Mouse (Mus musculus): Measurements from ENCODE around the gene Actr2. TPM values are rescaled to one million over a fixed set of nuclear protein-coding genes. Genes with fewer than 3 reads are reported as not detected.
"Not testable (repeated sequence)": the region's sequence is repeated elsewhere in the genome, so short reads cannot be mapped to it uniquely, and the experiment has no call there.

Actr2 gene
- 56.0 and 61.5 TPM in 2 replicates for polyA plus RNA-seq (2014; fragmentation: Nextera tagmentation; extraction: Ambion mirVana)

DNA sequence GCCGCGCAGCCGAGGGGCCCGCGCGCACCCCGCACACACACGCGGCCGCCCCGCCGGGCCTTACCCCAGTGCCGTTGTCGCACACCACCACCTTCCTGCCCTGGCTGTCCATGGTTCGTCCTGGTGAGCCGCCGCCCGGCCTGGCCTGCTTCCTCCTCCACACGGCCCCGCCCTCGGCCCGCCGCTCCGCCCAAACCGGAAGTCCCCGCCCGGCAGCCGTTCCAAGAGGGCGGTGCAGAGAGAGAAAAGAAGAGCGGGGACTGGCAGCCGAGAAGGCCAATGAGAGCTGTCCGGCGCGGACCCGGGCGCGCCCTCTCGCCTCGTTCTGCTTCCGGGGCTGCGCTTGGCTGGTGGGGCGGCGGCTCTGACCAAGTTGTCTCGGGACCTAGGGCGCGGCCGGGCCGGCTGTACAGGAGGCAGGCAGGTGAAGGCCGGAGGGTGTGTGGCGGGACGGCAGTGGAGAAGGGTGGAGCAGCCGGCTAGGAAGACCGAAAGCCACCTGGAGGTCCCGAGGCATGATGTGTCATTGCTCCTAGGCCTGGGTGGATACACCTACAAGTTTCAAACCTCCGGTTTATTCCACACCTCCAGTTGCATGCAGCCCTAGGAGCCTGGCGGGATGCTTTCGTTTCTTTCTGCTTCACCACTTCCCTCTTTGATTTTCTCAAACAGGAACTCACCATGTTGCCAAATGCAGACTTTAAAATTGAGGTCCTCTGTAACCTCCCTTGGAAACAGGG, at the start of gene Actr2:
TSS of gene Actr2 (minus strand) at position 173 of the 740 bp plus-strand sequence.
- peak within 1 kb of the TSS; percentile 90 for H3K4me3 ChIP-seq (ENCODE audit: low read depth, low read length)
- 0% methylated on average over 34 of the region's 57 CpGs for WGBS (ENCODE audit: insufficient replicate concordance)
- ATAC-seq (replicated peaks; ENCODE audit: insufficient number of reproducible peaks, low FRiP score, low TSS enrichment) = peak; percentile 98
- no peaks in the 10 kb centered on the region for H3K27me3 ChIP-seq (ENCODE audit: control insufficient read depth, insufficient read depth, low read length)
- H3K27ac ChIP-seq (ENCODE audit: low read depth, low read length) = peak within 1 kb of the TSS; percentile 95
- H3K4me1 ChIP-seq (ENCODE audit: control insufficient read depth, insufficient read depth, low read length) = peaks cover 5% of the 10 kb centered on the region; the same call in 1 of the 2 replicates
- peak within 1 kb of the TSS; percentile 87 for H3K9ac ChIP-seq (ENCODE audit: low read depth, low read length)
- no peaks in the 10 kb centered on the region for H3K9me3 ChIP-seq (replicated peaks; ENCODE audit: control insufficient read depth, low read length)
- no peaks in the 10 kb centered on the region for H3K36me3 ChIP-seq (ENCODE audit: control insufficient read depth, insufficient read depth, low read length)
- H3K4me2 ChIP-seq = peak within 1 kb of the TSS; percentile 80

- no peak overlapping the region for H3K9ac ChIP-seq (ENCODE audit: low read depth, low read length)
- H3K27me3 ChIP-seq (ENCODE audit: control insufficient read depth, insufficient read depth, low read length) = no peaks in the 10 kb centered on the region
- no peak overlapping the region for H3K4me3 ChIP-seq (ENCODE audit: low read depth, low read length)
- H3K4me2 ChIP-seq = no peak overlapping the region
- no peaks in the 10 kb centered on the region for H3K36me3 ChIP-seq (ENCODE audit: control insufficient read depth, insufficient read depth, low read length)
- no peaks in the 10 kb centered on the region for H3K4me1 ChIP-seq (ENCODE audit: control insufficient read depth, insufficient read depth, low read length)
- H3K27ac ChIP-seq (ENCODE audit: low read depth, low read length) = no peak overlapping the region
- no peak for ATAC-seq (replicated peaks; ENCODE audit: insufficient number of reproducible peaks, low FRiP score, low TSS enrichment)
- no peaks in the 10 kb centered on the region for H3K9me3 ChIP-seq (replicated peaks; ENCODE audit: control insufficient read depth, low read length)
These were observed 46.2 kb upstream of the Actr2 start for GRCm38 (mm10) chr11:20158879-20159278.

DNA sequence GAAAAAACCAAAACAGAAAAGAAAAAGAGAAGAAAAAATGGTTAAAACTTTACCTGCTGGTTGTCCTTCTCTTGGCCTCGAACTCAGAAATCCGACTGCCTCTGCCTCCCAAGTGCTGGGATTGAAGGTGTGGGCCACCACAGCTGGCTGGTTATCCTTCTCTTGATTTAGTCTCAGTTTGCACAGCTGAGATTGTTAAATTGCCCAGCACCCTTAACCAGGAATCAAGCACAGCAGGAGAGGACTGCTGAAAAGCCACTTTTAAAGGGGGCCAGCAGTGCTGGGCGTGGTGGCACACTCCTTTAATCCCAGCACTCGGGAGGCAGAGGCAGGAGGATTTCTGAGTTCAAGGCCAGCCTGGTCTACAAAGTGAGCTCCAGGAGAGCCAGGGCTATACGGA, 40.8 kb upstream of the Actr2 start:
- H3K4me1 ChIP-seq (ENCODE audit: control insufficient read depth, insufficient read depth, low read length); H3K4me2 ChIP-seq; H3K27me3 ChIP-seq (ENCODE audit: control insufficient read depth, insufficient read depth, low read length); H3K27ac ChIP-seq (ENCODE audit: low read depth, low read length); H3K9me3 ChIP-seq (replicated peaks; ENCODE audit: control insufficient read depth, low read length); H3K36me3 ChIP-seq (ENCODE audit: control insufficient read depth, insufficient read depth, low read length); H3K9ac ChIP-seq (ENCODE audit: low read depth, low read length); ATAC-seq (replicated peaks; ENCODE audit: insufficient number of reproducible peaks, low FRiP score, low TSS enrichment); H3K4me3 ChIP-seq (ENCODE audit: low read depth, low read length): not testable (repeated sequence)
- WGBS (ENCODE audit: insufficient replicate concordance) = 87% methylated on average over 5 of the region's 5 CpGs

- Histone ChIP-seq H3K4me3 (ENCODE audit: low read depth, low read length) (no peak overlapping the region), H3K9ac (ENCODE audit: low read depth, low read length) (no peak overlapping the region), H3K36me3 (ENCODE audit: control insufficient read depth, insufficient read depth, low read length) (no peaks in the 10 kb centered on the region), H3K9me3 (replicated peaks; ENCODE audit: control insufficient read depth, low read length) (no peaks in the 10 kb centered on the region), H3K27me3 (ENCODE audit: control insufficient read depth, insufficient read depth, low read length) (no peaks in the 10 kb centered on the region), H3K4me1 (ENCODE audit: control insufficient read depth, insufficient read depth, low read length) (no peaks in the 10 kb centered on the region), H3K4me2 (no peak overlapping the region), H3K27ac (ENCODE audit: low read depth, low read length) (no peak overlapping the region)
- no peak for ATAC-seq (replicated peaks; ENCODE audit: insufficient number of reproducible peaks, low FRiP score, low TSS enrichment)
- WGBS (ENCODE audit: insufficient replicate concordance) = 76% methylated on average over 4 of the region's 4 CpGs
These were observed 39.6 kb upstream of the Actr2 start for GRCm38 (mm10) chr11:20152107-20152901.

DNA sequence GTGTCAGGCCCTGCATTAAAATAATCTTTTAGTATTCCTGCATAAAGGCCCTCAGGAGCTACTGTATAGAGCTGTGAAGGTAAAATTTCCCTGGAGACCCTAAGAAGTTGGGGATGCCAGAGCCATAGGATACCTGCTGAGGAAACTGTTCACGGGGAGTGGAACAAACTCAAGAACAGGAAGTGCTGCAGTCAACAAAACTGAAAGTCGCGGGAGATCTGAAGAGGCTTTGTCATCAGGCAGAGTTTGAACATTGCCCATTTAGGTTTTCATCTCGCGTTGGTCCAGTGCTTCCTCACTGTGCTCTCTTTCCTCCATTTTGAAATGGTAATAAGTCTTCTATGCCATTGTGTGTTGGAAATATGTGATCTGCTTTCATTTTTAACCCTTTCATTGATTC, 38.6 kb upstream of the Actr2 start:
- WGBS (ENCODE audit: insufficient replicate concordance) = 78% methylated on average over 5 of the region's 5 CpGs
- H3K9me3 ChIP-seq (replicated peaks; ENCODE audit: control insufficient read depth, low read length) = no peaks in the 10 kb centered on the region
- no peak overlapping the region for H3K27ac ChIP-seq (ENCODE audit: low read depth, low read length)
- no peaks in the 10 kb centered on the region for H3K36me3 ChIP-seq (ENCODE audit: control insufficient read depth, insufficient read depth, low read length)
- no peak overlapping the region for H3K9ac ChIP-seq (ENCODE audit: low read depth, low read length)
- H3K4me2 ChIP-seq = no peak overlapping the region
- H3K4me3 ChIP-seq (ENCODE audit: low read depth, low read length) = no peak overlapping the region
- H3K27me3 ChIP-seq (ENCODE audit: control insufficient read depth, insufficient read depth, low read length) = no peaks in the 10 kb centered on the region
- H3K4me1 ChIP-seq (ENCODE audit: control insufficient read depth, insufficient read depth, low read length) = no peaks in the 10 kb centered on the region
- ATAC-seq (replicated peaks; ENCODE audit: insufficient number of reproducible peaks, low FRiP score, low TSS enrichment) = no peak

GRCm38 (mm10) chr11:20149936-20150335, 37.2 kb upstream of the Actr2 start:
- no peak overlapping the region for H3K9ac ChIP-seq (ENCODE audit: low read depth, low read length)
- no peak for ATAC-seq (replicated peaks; ENCODE audit: insufficient number of reproducible peaks, low FRiP score, low TSS enrichment)
- no peaks in the 10 kb centered on the region for H3K27me3 ChIP-seq (ENCODE audit: control insufficient read depth, insufficient read depth, low read length)
- H3K4me1 ChIP-seq (ENCODE audit: control insufficient read depth, insufficient read depth, low read length) = no peaks in the 10 kb centered on the region
- 85% methylated on average over 3 of the region's 3 CpGs for WGBS (ENCODE audit: insufficient replicate concordance)
- no peaks in the 10 kb centered on the region for H3K9me3 ChIP-seq (replicated peaks; ENCODE audit: control insufficient read depth, low read length)
- no peak overlapping the region for H3K4me3 ChIP-seq (ENCODE audit: low read depth, low read length)
- H3K36me3 ChIP-seq (ENCODE audit: control insufficient read depth, insufficient read depth, low read length) = no peaks in the 10 kb centered on the region
- H3K4me2 ChIP-seq = no peak overlapping the region
- H3K27ac ChIP-seq (ENCODE audit: low read depth, low read length) = no peak overlapping the region

DNA sequence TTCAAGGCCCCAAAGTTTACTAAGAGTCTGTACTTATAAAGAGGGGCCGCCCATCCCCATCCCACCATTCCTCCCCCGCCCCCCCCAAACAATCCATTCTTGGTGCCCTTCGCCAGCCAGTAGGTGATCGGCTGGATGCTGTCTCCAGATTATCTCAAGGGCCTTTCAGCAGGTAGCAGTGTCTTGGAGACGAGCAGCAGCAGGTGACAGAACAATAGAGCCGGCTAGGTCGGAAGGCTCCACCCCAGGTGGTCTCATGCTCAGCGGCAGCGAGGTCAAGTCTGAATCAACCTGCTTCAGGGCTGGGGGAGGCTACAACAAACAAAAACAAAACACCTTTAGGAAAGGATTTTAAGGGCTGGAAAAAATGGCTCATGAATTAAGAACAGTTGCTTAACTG, 32.7 kb upstream of the Actr2 start:
- H3K27me3 ChIP-seq (ENCODE audit: control insufficient read depth, insufficient read depth, low read length) = no peaks in the 10 kb centered on the region
- H3K27ac ChIP-seq (ENCODE audit: low read depth, low read length) = no peak overlapping the region
- H3K9ac ChIP-seq (ENCODE audit: low read depth, low read length) = no peak overlapping the region
- H3K4me3 ChIP-seq (ENCODE audit: low read depth, low read length) = no peak overlapping the region
- H3K9me3 ChIP-seq (replicated peaks; ENCODE audit: control insufficient read depth, low read length) = no peaks in the 10 kb centered on the region
- 21% methylated on average over 9 of the region's 9 CpGs for WGBS (ENCODE audit: insufficient replicate concordance)
- no peak for ATAC-seq (replicated peaks; ENCODE audit: insufficient number of reproducible peaks, low FRiP score, low TSS enrichment)
- no peaks in the 10 kb centered on the region for H3K36me3 ChIP-seq (ENCODE audit: control insufficient read depth, insufficient read depth, low read length)
- H3K4me1 ChIP-seq (ENCODE audit: control insufficient read depth, insufficient read depth, low read length) = no peaks in the 10 kb centered on the region
- H3K4me2 ChIP-seq = no peak overlapping the region

DNA sequence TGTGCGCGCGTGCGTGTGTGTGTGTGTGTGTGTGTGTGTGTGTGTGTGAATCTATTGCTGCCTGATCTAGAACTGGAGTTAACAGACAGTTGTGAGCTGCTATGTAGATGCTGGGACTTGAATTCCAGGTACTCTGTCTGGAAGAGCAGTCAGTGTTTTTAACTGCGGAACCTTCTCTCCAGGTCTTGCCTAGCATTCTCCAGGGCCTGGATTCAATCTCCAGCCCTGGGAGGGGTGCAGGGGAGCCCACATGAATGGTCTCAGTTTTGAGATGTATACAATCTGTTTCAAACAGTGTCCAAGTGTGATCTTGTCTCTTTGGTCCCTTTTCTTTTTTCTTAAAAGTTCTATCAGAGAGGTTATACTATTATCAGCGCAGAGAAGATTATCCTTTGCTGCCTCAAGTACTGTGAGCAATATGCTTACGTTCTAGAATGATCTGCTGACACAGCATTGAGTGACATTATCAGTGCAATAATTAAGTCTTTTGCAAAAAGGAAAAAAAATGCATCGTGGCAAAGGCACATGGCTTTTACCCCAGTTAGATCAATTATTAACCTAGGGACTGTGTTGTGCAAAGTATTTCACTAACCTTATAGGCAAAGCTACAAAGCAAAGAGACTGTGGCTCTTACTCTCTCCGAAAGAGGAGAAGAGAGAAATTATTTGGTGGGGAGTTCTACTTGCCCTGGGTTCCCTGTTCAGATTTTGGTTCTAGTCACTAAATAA, 32.0 kb upstream of the Actr2 start:
- H3K9ac ChIP-seq (ENCODE audit: low read depth, low read length) = no peak overlapping the region
- ATAC-seq (replicated peaks; ENCODE audit: insufficient number of reproducible peaks, low FRiP score, low TSS enrichment) = no peak
- WGBS (ENCODE audit: insufficient replicate concordance) = 71% methylated on average over 9 of the region's 9 CpGs
- H3K4me1 ChIP-seq (ENCODE audit: control insufficient read depth, insufficient read depth, low read length) = no peaks in the 10 kb centered on the region
- H3K27ac ChIP-seq (ENCODE audit: low read depth, low read length) = no peak overlapping the region
- no peak overlapping the region for H3K4me2 ChIP-seq
- H3K4me3 ChIP-seq (ENCODE audit: low read depth, low read length) = no peak overlapping the region
- no peaks in the 10 kb centered on the region for H3K9me3 ChIP-seq (replicated peaks; ENCODE audit: control insufficient read depth, low read length)
- H3K27me3 ChIP-seq (ENCODE audit: control insufficient read depth, insufficient read depth, low read length) = no peaks in the 10 kb centered on the region
- H3K36me3 ChIP-seq (ENCODE audit: control insufficient read depth, insufficient read depth, low read length) = no peaks in the 10 kb centered on the region
